In the genomic region with DNA sequence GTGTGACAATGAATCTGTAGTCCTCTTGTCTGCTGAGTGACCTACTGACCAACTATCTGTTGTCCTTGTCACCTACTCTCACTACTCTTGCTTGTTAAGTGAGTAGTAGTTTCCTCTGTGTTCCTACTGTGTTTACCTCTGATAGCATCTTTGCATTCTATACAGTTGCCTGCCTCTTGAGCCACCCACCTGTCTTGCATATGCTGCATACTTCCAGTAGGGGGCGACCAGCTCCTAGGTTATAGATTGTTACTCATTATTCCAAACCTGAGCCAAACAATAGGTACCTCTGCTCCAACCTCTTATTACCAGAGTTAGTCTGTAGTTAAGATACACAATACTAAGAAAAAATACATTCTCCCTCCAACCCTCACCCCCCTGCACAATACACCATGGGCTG, we compare ENCODE assay signal across 9 mouse cellular contexts. TPM values are rescaled to one million over a fixed set of nuclear protein-coding genes. Genes with fewer than 3 reads are reported as not detected.
DNase-seq lines count a peak whose midpoint lies in the region; ATAC-seq lines count a peak whose summit lies in the region.
"Had no signal": no experiment of that assay in that cellular context is flagged by ENCODE, and none has a peak within 500 bp of the region (broad histone marks: within the 10 kb centered on the region; RNA-seq: fewer than 3 reads in every experiment).

No protein-coding gene starts in this region.

- H3K4me1 ChIP-seq in forebrain, embryonic 12.5 days = peaks cover 7% of the 10 kb centered on the region
- H3K4me1 ChIP-seq in midbrain, embryonic 15.5 days = peaks cover 7% of the 10 kb centered on the region; the same call in 1 of the 2 replicates

- peak; percentile 76 for ATAC-seq in activated CD4-positive, CD25-positive, alpha-beta regulatory T cell, adult 4 months
- ATAC-seq in forebrain, embryonic 12.5 days (ENCODE audit: low FRiP score) = peak; percentile 62
- ATAC-seq in midbrain, embryonic 15.5 days (replicated peaks) = peak; percentile 43; the same call in 1 of the 2 replicates

- H3K9ac ChIP-seq in forebrain, embryonic 12.5 days = no peak overlapping the region
- no peak overlapping the region for H3K9ac ChIP-seq in midbrain, embryonic 15.5 days
- H3K9ac ChIP-seq: heart, embryonic 13.5 days had no signal

- 0% methylated on average over 1 of the region's 1 CpGs for WGBS in forebrain, embryonic 12.5 days
- WGBS in midbrain, embryonic 15.5 days = 0% methylated on average over 1 of the region's 1 CpGs

- peaks cover 18% of the 10 kb centered on the region; the same call in 1 of the 2 replicates for H3K27me3 ChIP-seq in forebrain, embryonic 12.5 days
- H3K27me3 ChIP-seq in midbrain, embryonic 15.5 days (replicated peaks) = no peaks in the 10 kb centered on the region

- peak; percentile 39 for DNase-seq in lung, postnatal 25 days (ENCODE audit: low spot score)
- no peak for DNase-seq in lung, postnatal 10 days
- DNase-seq in urinary bladder, adult 18-20 months (ENCODE audit: low spot score in 2 of 2) = no peak
- DNase-seq in adrenal gland, postnatal 25 days = no peak

- H3K36me3 ChIP-seq in forebrain, embryonic 12.5 days (replicated peaks) = no peaks in the 10 kb centered on the region
- no peaks in the 10 kb centered on the region for H3K36me3 ChIP-seq in midbrain, embryonic 15.5 days (replicated peaks)
- H3K36me3 ChIP-seq: heart, embryonic 13.5 days had no signal

- H3K4me2 ChIP-seq in forebrain, embryonic 12.5 days = no peak overlapping the region
- no peak overlapping the region for H3K4me2 ChIP-seq in midbrain, embryonic 15.5 days
- H3K4me2 ChIP-seq: heart, embryonic 13.5 days had no signal

- no peaks in the 10 kb centered on the region for H3K9me3 ChIP-seq in forebrain, embryonic 12.5 days
- H3K9me3 ChIP-seq in midbrain, embryonic 15.5 days = no peaks in the 10 kb centered on the region
- H3K9me3 ChIP-seq: heart, embryonic 13.5 days had no signal

- H3K27ac ChIP-seq in forebrain, embryonic 12.5 days = no peak overlapping the region
- H3K27ac ChIP-seq in midbrain, embryonic 15.5 days = no peak overlapping the region
- H3K27ac ChIP-seq: heart, embryonic 13.5 days had no signal

- no peak overlapping the region for H3K4me3 ChIP-seq in forebrain, embryonic 12.5 days (replicated peaks)
- H3K4me3 ChIP-seq in midbrain, embryonic 15.5 days = no peak overlapping the region
- H3K4me3 ChIP-seq: heart, embryonic 13.5 days; myocyte had no signal

RNA-seq across cellular contexts. Expression of a gene that starts 4.7 kb away (rescaled TPM):
- polyA plus RNA-seq in activated CD4-positive, CD25-positive, alpha-beta regulatory T cell, adult 4 months (2017; shearing (Covaris generic)) = not detected
- polyA plus RNA-seq in forebrain, embryonic 12.5 days (2016; fragmentation: Nextera tagmentation; extraction: Ambion mirVana) = 4.8 and 5.4 TPM in 2 replicates
- polyA plus RNA-seq in midbrain, embryonic 15.5 days (2015; fragmentation: Nextera tagmentation; extraction: Ambion mirVana) = 5.2 and 6.2 TPM in 2 replicates
- total RNA-seq in adrenal gland, postnatal 25 days (2021) = 22.8 and 32.7 TPM in 2 replicates
- polyA plus RNA-seq: myocyte had no signal

RNA-seq across cellular contexts. Expression of a gene that starts 26.7 kb away (rescaled TPM):
- polyA plus RNA-seq in activated CD4-positive, CD25-positive, alpha-beta regulatory T cell, adult 4 months (2017; shearing (Covaris generic)) = not detected
- polyA plus RNA-seq in forebrain, embryonic 12.5 days (2016; fragmentation: Nextera tagmentation; extraction: Ambion mirVana) = 22.7 and 24.1 TPM in 2 replicates
- 4.8 and 10.0 TPM in 2 replicates for polyA plus RNA-seq in midbrain, embryonic 15.5 days (2015; fragmentation: Nextera tagmentation; extraction: Ambion mirVana)
- total RNA-seq in adrenal gland, postnatal 25 days (2021) = 0.70 and 1.8 TPM in 2 replicates

RNA-seq across cellular contexts. Expression of a gene that starts 39.2 kb away (rescaled TPM):
- polyA plus RNA-seq in activated CD4-positive, CD25-positive, alpha-beta regulatory T cell, adult 4 months (2017; shearing (Covaris generic)) = not detected
- 0.08 and 0.18 TPM in 2 replicates for polyA plus RNA-seq in forebrain, embryonic 12.5 days (2016; fragmentation: Nextera tagmentation; extraction: Ambion mirVana)
- 12.3 and 15.1 TPM in 2 replicates for polyA plus RNA-seq in midbrain, embryonic 15.5 days (2015; fragmentation: Nextera tagmentation; extraction: Ambion mirVana)
- total RNA-seq in adrenal gland, postnatal 25 days (2021) = 0.18 TPM in 1 of 2 replicates, not detected in the other
- polyA plus RNA-seq: myocyte had no signal

RNA-seq across cellular contexts. Expression of a gene that starts 58.1 kb away (rescaled TPM):
- polyA plus RNA-seq in activated CD4-positive, CD25-positive, alpha-beta regulatory T cell, adult 4 months (2017; shearing (Covaris generic)) = 1 to 10 TPM; 3.8 to 6.9 TPM
- polyA plus RNA-seq in forebrain, embryonic 12.5 days (2016; fragmentation: Nextera tagmentation; extraction: Ambion mirVana) = 11.1 and 11.6 TPM in 2 replicates
- 7.9 and 8.7 TPM in 2 replicates for polyA plus RNA-seq in midbrain, embryonic 15.5 days (2015; fragmentation: Nextera tagmentation; extraction: Ambion mirVana)
- total RNA-seq in adrenal gland, postnatal 25 days (2021) = 3.9 and 4.6 TPM in 2 replicates

Comparison
In these comparisons a context has a peak if more than half of its experiments do, and no peak if none do; other contexts are left out.
1. RNA of a gene that starts 39.2 kb away (polyA plus RNA-seq): 12.3 to 15.1 TPM in midbrain, embryonic 15.5 days; 0.08 to 0.18 TPM in forebrain, embryonic 12.5 days and not detected in activated CD4-positive, CD25-positive, alpha-beta regulatory T cell, adult 4 months; every median in the first group is over 10 times any median in the second.
2. Peak in every context shown above with its lines, with median percentiles within 50 percentile points of each other: ATAC-seq.